Mouse (Mus musculus) forebrain, embryonic 13.5 days (tissue): ENCODE results near the gene Gm36176. TPM values are rescaled to one million over a fixed set of nuclear protein-coding genes. Genes with fewer than 3 reads are reported as not detected.

Experiments used
- ATAC-seq: fragments of 200-750 bp; cut with Nextera tagmentation; 2 replicates; pipeline ENCODE4 v1.8.0; 2017
- H3K27ac ChIP-seq: fragments of 300-500 bp; sonication (generic); 2 replicates; pipeline ENCODE4 v1.5.1; 2015; ENCODE audit warnings: inconsistent platforms, mild to moderate bottlenecking, moderate library complexity
- H3K27me3 ChIP-seq: fragments of 300-500 bp; sonication (generic); 2 replicates; pipeline ENCODE4 v1.6.1; 2015; ENCODE audit warnings: mild to moderate bottlenecking, inconsistent platforms
- H3K36me3 ChIP-seq: fragments of 300-500 bp; sonication (generic); 2 replicates; pipeline ENCODE4 v1.6.1; 2015; ENCODE audit warnings: mild to moderate bottlenecking, inconsistent platforms; ENCODE audit not compliant: poor library complexity, severe bottlenecking
- H3K4me1 ChIP-seq: fragments of 300-500 bp; sonication (generic); 2 replicates; pipeline ENCODE4 v1.6.1; 2015; ENCODE audit warnings: inconsistent platforms
- H3K4me2 ChIP-seq: fragments of 300-500 bp; sonication (generic); 2 replicates; pipeline ENCODE4 v1.6.1; 2015; ENCODE audit warnings: inconsistent platforms, mild to moderate bottlenecking, moderate library complexity
- H3K4me3 ChIP-seq: fragments of 300-500 bp; sonication (generic); 2 replicates; pipeline ENCODE4 v1.5.1; 2015; ENCODE audit warnings: mild to moderate bottlenecking, inconsistent platforms
- H3K9ac ChIP-seq: fragments of 300-500 bp; sonication (generic); 2 replicates; pipeline ENCODE4 v1.6.1; 2015; ENCODE audit warnings: mild to moderate bottlenecking, inconsistent platforms
- H3K9me3 ChIP-seq: fragments of 300-500 bp; sonication (generic); replicated peaks from 2 replicates; pipeline ENCODE4 v1.6.1; 2016; ENCODE audit warnings: inconsistent platforms
- WGBS: fragments of 180-500 bp; shearing (Covaris S2); methylation state at CpG from one replicate; pipeline ENCODE4 v1.1.7; 2015; 5-methylcytosine and 5-hydroxymethylcytosine counted together
- polyA plus RNA-seq: library from polyadenylated mRNA; unstranded; fragments of >200 nt; fragmentation: Nextera tagmentation; extraction: Ambion mirVana; gene quantifications from 2 replicates; pipeline ENCODE4 v1.2.1, GENCODE M21; 2015

Gene Gm36176
- polyA plus RNA-seq, 1 experiment from 2014 or later, result not detected

DNA sequence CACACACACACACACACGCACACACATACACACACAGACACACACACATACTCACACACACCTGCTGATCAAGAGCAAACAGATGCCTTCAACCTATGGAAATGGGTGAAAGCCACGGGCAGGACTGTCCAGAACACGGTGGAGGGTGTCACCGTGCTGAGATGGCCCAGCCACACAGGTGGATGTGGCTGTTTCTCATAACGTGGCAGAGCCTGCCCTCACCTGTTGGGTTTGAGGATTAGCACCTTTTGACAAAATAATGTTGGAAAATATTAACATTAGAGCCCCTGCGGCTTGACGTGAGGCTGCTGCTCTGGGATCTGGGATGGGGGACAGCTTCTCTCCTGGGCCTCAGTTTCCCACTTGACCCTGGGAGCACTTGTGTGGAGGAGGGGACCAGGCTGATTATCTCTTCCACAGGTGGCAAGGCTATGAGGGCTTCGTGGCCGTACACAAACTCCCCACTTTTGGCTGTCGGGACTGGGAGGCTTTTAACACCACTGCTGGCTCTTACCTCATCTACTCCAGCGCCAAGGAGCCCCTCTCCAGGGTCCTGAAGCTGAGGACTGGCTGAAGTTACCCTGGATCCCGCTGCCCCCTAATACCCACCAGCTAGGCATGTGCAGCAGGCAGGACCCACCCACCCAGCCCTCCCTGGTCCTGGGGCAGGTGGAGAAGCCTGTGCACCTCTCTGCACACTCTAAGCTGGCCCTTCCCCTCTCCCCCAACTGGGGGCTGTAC, 39.6 kb downstream of the Gm36176 start:
- H3K9ac ChIP-seq, result no peak overlapping the region
- no peaks in the 10 kb centered on the region for H3K4me1 ChIP-seq
- H3K9me3 ChIP-seq, result peaks cover 6% of the 10 kb centered on the region; the same call in 1 of the 2 replicates
- H3K4me3 ChIP-seq, result no peak overlapping the region
- H3K4me2 ChIP-seq, result no peak overlapping the region
- H3K27ac ChIP-seq, result no peak overlapping the region
- WGBS, result 57% methylated on average over 12 of the region's 12 CpGs
- no peaks in the 10 kb centered on the region for H3K27me3 ChIP-seq
- no peaks in the 10 kb centered on the region for H3K36me3 ChIP-seq
- ATAC-seq, result no peak

DNA sequence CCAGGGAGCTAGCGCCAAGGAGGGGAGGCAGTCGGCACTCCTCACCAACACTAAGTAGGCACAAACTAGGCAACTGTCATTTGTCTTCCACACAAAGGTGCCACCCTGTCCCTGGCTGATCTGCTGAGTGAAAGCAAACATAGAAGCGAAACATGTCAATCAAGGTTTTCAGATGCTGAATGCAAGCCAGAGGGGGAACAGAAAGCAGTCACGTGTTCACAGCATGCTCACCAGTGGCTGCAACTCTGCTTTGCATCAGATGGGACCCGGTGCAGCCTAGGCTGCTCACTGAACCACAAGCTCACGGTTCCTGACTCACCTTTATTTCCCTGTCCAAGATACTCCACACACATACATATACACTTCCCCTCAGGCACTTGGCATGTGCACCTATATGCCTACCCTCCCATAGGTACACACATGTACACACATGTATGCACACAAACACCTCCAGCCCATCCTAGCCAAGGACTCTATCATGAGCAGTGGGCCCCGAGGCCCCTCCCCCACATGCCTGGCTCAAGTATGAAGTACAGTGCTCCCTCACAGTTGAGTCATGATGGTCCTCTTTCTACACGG, 44.5 kb downstream of the Gm36176 start:
- H3K4me2 ChIP-seq, result no peak overlapping the region
- H3K4me1 ChIP-seq, result no peaks in the 10 kb centered on the region
- H3K27ac ChIP-seq, result no peak overlapping the region
- H3K9ac ChIP-seq, result no peak overlapping the region
- no peaks in the 10 kb centered on the region for H3K36me3 ChIP-seq
- peaks cover 6% of the 10 kb centered on the region; the same call in 1 of the 2 replicates for H3K9me3 ChIP-seq
- ATAC-seq, result no peak; the same call in 1 of the 2 replicates
- no peak overlapping the region for H3K4me3 ChIP-seq
- H3K27me3 ChIP-seq, result no peaks in the 10 kb centered on the region
- WGBS, result 78% methylated on average over 8 of the region's 8 CpGs

DNA sequence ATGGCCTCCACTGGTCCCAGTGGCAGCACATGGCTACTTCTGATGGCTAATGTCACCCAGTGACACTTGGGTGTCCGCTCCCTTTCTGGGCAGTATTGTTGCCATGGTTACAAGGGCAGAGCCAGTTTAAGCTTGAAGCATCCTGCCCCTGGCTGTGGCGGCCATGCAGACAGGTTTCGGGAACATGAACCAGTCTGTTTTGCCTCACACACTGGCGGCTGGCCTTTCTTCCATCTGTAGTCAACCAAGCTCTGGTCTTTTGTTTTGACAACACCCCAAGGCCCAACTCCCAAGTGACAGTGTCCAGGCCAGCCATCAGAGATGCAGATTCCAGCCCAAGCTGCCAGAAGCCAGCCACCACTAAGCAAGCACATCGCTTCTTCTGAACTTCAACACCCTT, 49.0 kb downstream of the Gm36176 start:
- H3K4me3 ChIP-seq, result no peak overlapping the region
- no peaks in the 10 kb centered on the region for H3K9me3 ChIP-seq
- H3K27ac ChIP-seq, result no peak overlapping the region
- H3K4me2 ChIP-seq, result no peak overlapping the region
- no peaks in the 10 kb centered on the region for H3K4me1 ChIP-seq
- ATAC-seq, result no peak
- 0 out of 2 replicates have a peak, but pooled peaks cover under 1% of the 10 kb centered on the region for H3K27me3 ChIP-seq
- no peaks in the 10 kb centered on the region for H3K36me3 ChIP-seq
- H3K9ac ChIP-seq, result no peak overlapping the region
- WGBS, result 65% methylated on average over 5 of the region's 5 CpGs

Other genes with a start within 250 kb of the Gm36176 start
- gene Sumo3, start 240.7 kb upstream of the Gm36176 start, polyA plus RNA-seq, result 329 and 347 TPM in 2 replicates
- 2.3 TPM in 1 of 2 replicates, not detected in the other for gene Gm49325, start 240.6 kb upstream of the Gm36176 start, polyA plus RNA-seq
- gene Ube2g2, start 224.5 kb upstream of the Gm36176 start, polyA plus RNA-seq, result 103 and 115 TPM in 2 replicates
- gene Tspear, start 160.2 kb upstream of the Gm36176 start, polyA plus RNA-seq, result 0.64 and 0.65 TPM in 2 replicates
- not detected in 2 replicates for gene Gm19402, start 156.0 kb upstream of the Gm36176 start, polyA plus RNA-seq
- not detected in 2 replicates for gene Gm9508, start 149.6 kb upstream of the Gm36176 start, polyA plus RNA-seq
- gene Gm10272, start 140.2 kb upstream of the Gm36176 start, polyA plus RNA-seq, result not detected in 2 replicates
- not detected in 2 replicates for gene Gm10024, start 135.3 kb upstream of the Gm36176 start, polyA plus RNA-seq
- gene Gm10142, start 131.0 kb upstream of the Gm36176 start, polyA plus RNA-seq, result not detected in 2 replicates
- not detected in 2 replicates for gene Krtap12-1, start 126.2 kb upstream of the Gm36176 start, polyA plus RNA-seq
- gene Gm10100, start 120.3 kb upstream of the Gm36176 start, polyA plus RNA-seq, result not detected in 2 replicates
- gene Gm18596, start 104.2 kb upstream of the Gm36176 start, polyA plus RNA-seq, result not detected in 2 replicates
- gene Gm9736, start 95.4 kb upstream of the Gm36176 start, polyA plus RNA-seq, result not detected in 2 replicates
- gene Gm3233, start 87.1 kb upstream of the Gm36176 start, polyA plus RNA-seq, result not detected in 2 replicates
- not detected in 2 replicates for gene Gm3238, start 75.5 kb upstream of the Gm36176 start, polyA plus RNA-seq
- gene Gm7138, start 69.9 kb upstream of the Gm36176 start, polyA plus RNA-seq, result not detected in 2 replicates
- gene Gm3250, start 64.3 kb upstream of the Gm36176 start, polyA plus RNA-seq, result not detected in 2 replicates
- gene Gm7137, start 58.6 kb upstream of the Gm36176 start, polyA plus RNA-seq, result not detected in 2 replicates
- gene Gm9639, start 51.7 kb upstream of the Gm36176 start, polyA plus RNA-seq, result not detected in 2 replicates
- not detected in 2 replicates for gene Gm19668, start 47.7 kb upstream of the Gm36176 start, polyA plus RNA-seq
- gene Gm9507, start 35.0 kb upstream of the Gm36176 start, polyA plus RNA-seq, result not detected in 2 replicates
- not detected in 2 replicates for gene Gm2696, start 32.1 kb upstream of the Gm36176 start, polyA plus RNA-seq
- not detected in 2 replicates for gene Krtap10-4, start 19.7 kb upstream of the Gm36176 start, polyA plus RNA-seq
- gene Krtap10-10, start 10.9 kb upstream of the Gm36176 start, polyA plus RNA-seq, result not detected in 2 replicates
- gene Gm10318, start 6.1 kb downstream of the Gm36176 start, polyA plus RNA-seq, result not detected in 2 replicates
- not detected in 2 replicates for gene Gm3285, start 15.2 kb downstream of the Gm36176 start, polyA plus RNA-seq
- 4.7 and 6.8 TPM in 2 replicates for gene Lrrc3, start 55.7 kb downstream of the Gm36176 start, polyA plus RNA-seq
- 1.4 and 1.6 TPM in 2 replicates for gene Trpm2, start 123.8 kb downstream of the Gm36176 start, polyA plus RNA-seq
- 26.7 and 36.1 TPM in 2 replicates for gene 1810043G02Rik, start 131.7 kb downstream of the Gm36176 start, polyA plus RNA-seq
- 98.0 and 114 TPM in 2 replicates for gene Pfkl, start 163.3 kb downstream of the Gm36176 start, polyA plus RNA-seq
- gene Dnmt3l, start 195.1 kb downstream of the Gm36176 start, polyA plus RNA-seq, result not detected in 2 replicates
- gene Aire, start 196.8 kb downstream of the Gm36176 start, polyA plus RNA-seq, result 0.18 TPM in 1 of 2 replicates, not detected in the other
- 0.80 and 0.84 TPM in 2 replicates for gene Icosl, start 222.5 kb downstream of the Gm36176 start, polyA plus RNA-seq